Mouse (Mus musculus) heart, postnatal 0 days (tissue): ENCODE measurements around the gene Cyp8b1.

Source experiments
- CTCF ChIP-seq: IDR thresholded peaks from 2 replicates; pipeline ENCODE4 v1.5.1; 2016; ENCODE audit warnings: antibody characterized with exemption, control low read depth, low read depth
- EP300 ChIP-seq: IDR thresholded peaks from 2 replicates; pipeline ENCODE4 v1.6.1; 2016; ENCODE audit warnings: antibody characterized with exemption, low read depth

DNA sequence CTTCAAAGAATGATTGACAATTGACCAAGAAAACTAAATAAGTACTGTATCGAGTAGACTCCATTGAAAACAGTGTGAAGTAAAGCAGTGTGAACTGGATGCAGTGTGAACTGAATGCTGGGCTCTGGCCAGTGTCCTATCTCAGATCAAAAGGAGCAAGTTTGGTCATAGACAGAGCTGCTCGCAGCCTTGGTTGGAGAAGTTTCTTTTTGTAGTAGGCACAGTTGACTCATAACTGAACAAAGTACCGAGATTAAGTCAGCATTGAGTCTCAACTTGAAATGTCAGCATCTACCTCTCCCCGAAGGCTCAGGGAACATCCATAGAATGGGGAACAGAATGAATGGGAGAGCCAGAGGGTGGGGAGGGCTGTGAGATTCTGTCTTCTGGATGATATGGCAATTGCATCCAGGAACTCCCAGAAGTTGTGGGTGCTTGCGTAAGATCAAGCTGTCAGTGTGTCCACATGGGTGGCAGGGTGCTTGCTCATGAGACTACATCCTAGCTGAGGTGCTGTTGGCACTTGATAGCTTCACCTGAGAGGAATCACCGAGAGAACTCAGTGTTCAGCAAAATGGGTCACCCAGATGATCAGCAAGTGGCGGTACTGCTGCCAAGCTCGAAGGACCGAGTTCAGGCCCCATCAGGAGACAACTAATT is 8.9 kb upstream of the Cyp8b1 start:
- TF ChIP-seq EP300: no peak
- TF ChIP-seq CTCF: no peak
